Mouse (Mus musculus) CD4-positive, CD25-positive, alpha-beta regulatory T cell, adult 9 weeks (primary cell): Measurements from ENCODE around the gene Vmn2r49. TPM values are rescaled to one million over a fixed set of nuclear protein-coding genes. Genes with fewer than 3 reads are reported as not detected.

Source experiments
- polyA plus RNA-seq: library from polyadenylated mRNA; unstranded; fragments of 100-300 nt; shearing (Covaris generic); gene quantifications from one replicate; pipeline ENCODE4 v1.2.1, GENCODE M21; 2017

Gene Vmn2r49
- polyA plus RNA-seq: not detected

DNA sequence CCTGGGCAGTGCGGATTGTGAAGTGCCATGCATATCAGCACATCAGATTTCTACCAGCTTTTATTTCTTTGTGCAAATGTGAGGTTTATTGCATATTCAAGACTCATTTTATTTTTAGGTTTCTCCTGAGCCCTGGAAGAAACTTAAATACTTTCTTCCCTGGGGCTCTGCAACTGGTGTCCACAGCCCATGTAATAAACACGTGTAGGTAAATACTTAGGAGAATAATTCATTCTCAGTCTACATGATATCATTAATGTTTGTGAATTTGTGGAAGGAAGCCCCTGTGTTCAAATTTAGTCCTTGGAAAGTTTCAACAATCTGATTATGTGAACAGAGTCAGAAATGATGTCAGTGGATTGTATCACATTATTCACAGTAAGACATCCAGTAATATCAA is at the start of gene Vmn2r49:
Gene Vmn2r49 (minus strand): TSS at position 101 of the 400 bp plus-strand sequence.

DNA sequence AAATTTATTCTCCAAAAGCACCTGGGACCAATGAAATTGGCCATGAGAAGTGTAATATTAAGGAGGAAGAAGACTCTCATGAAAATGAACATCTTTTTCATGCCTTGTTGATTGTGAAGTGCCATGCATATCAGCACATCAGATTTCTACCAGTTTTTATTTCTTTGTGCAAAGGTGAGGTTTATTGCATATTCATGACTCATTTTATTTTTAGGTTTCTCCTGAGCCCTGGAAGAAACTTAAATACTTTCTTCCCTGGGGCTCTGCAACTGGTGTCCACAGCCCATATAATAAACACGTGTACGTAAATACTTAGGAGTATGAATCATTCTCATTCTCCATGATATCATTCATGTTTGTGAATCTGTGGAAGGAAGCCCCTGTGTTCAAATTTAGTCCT is 38.6 kb downstream of the Vmn2r49 start, which contains the start of gene Vmn2r48:
Gene Vmn2r48 (minus strand): TSS at position 101 of the 400 bp plus-strand sequence.

Other genes with a start within 250 kb of the Vmn2r49 start
- gene Vmn2r46, start 221.7 kb downstream of the Vmn2r49 start, polyA plus RNA-seq: not detected
- gene Vmn2r47, start 150.9 kb downstream of the Vmn2r49 start, polyA plus RNA-seq: not detected
- gene Vmn2r48, start 38.7 kb downstream of the Vmn2r49 start, polyA plus RNA-seq: not detected
- gene Vmn2r50, start 61.0 kb upstream of the Vmn2r49 start, polyA plus RNA-seq: not detected
- gene Vmn2r51, start 113.5 kb upstream of the Vmn2r49 start, polyA plus RNA-seq: not detected
- 0.05 TPM for gene Vmn2r52, start 184.3 kb upstream of the Vmn2r49 start, polyA plus RNA-seq